Mouse (Mus musculus) lung, embryonic 16.5 days (tissue): ENCODE data around the gene Cd200. TPM values are rescaled to one million over a fixed set of nuclear protein-coding genes. Genes with fewer than 3 reads are reported as not detected.

Experiments
- ATAC-seq: fragments of 200-750 bp; cut with Nextera tagmentation; 2 replicates; pipeline ENCODE4 v1.8.0; 2017; ENCODE audit warnings: low read depth, mild to moderate bottlenecking, moderate library complexity
- H3K27ac ChIP-seq: fragments of 300-500 bp; sonication (generic); 2 replicates; pipeline ENCODE4 v1.5.1; 2014; ENCODE audit warnings: mild to moderate bottlenecking, control low read depth, low read length
- H3K27me3 ChIP-seq: fragments of 300-500 bp; sonication (generic); 2 replicates; pipeline ENCODE4 v1.6.1; 2014; ENCODE audit warnings: low read depth, low read length, mixed read lengths; ENCODE audit not compliant: control insufficient read depth, insufficient read depth
- H3K36me3 ChIP-seq: fragments of 300-500 bp; sonication (generic); 2 replicates; pipeline ENCODE4 v1.6.1; 2014; ENCODE audit warnings: low read length; ENCODE audit not compliant: control insufficient read depth, insufficient read depth
- H3K4me1 ChIP-seq: fragments of 300-500 bp; sonication (generic); replicated peaks from 2 replicates; pipeline ENCODE4 v1.6.1; 2014; ENCODE audit warnings: low read length, mixed read lengths; ENCODE audit not compliant: control insufficient read depth, insufficient read depth
- H3K4me2 ChIP-seq: fragments of 300-500 bp; sonication (generic); 2 replicates; pipeline ENCODE4 v1.6.1; 2014; ENCODE audit warnings: low read depth, low read length, control low read depth
- H3K4me3 ChIP-seq: fragments of 300-500 bp; sonication (generic); 2 replicates; pipeline ENCODE4 v1.5.1; 2014; ENCODE audit warnings: mild to moderate bottlenecking, low read length, control low read depth
- H3K9ac ChIP-seq: fragments of 300-500 bp; sonication (generic); 2 replicates; pipeline ENCODE4 v1.6.1; 2014; ENCODE audit warnings: low read length, control low read depth
- H3K9me3 ChIP-seq: fragments of 300-500 bp; sonication (generic); 2 replicates; pipeline ENCODE4 v1.6.1; 2016; ENCODE audit warnings: low read length; ENCODE audit not compliant: control insufficient read depth
- WGBS: fragments of 180-500 bp; shearing (Covaris S2); extraction: QIAGEN DNeasy Blood & Tissue Kit; methylation state at CpG from one replicate; pipeline ENCODE4 v1.1.7; 2014; 5-methylcytosine and 5-hydroxymethylcytosine counted together
- polyA plus RNA-seq: library from polyadenylated mRNA; unstranded; fragments of >200 nt; fragmentation: Nextera tagmentation; extraction: Ambion mirVana; gene quantifications from 2 replicates; pipeline ENCODE4 v1.2.1, GENCODE M21; 2015

The Cd200 gene
- polyA plus RNA-seq, 1 experiment from 2014 or later, result 82.9 TPM

- no peak overlapping the region for H3K4me2 ChIP-seq
- no peaks in the 10 kb centered on the region for H3K36me3 ChIP-seq
- no peak overlapping the region for H3K9ac ChIP-seq
- 75% methylated on average over 2 of the region's 2 CpGs for WGBS
- H3K4me1 ChIP-seq, result no peaks in the 10 kb centered on the region
- no peaks in the 10 kb centered on the region for H3K27me3 ChIP-seq
- no peak overlapping the region for H3K27ac ChIP-seq
- no peaks in the 10 kb centered on the region for H3K9me3 ChIP-seq
- H3K4me3 ChIP-seq, result no peak overlapping the region
- no peak for ATAC-seq
Measured at GRCm38 (mm10) chr16:45334376-45334765, 74.5 kb downstream of the Cd200 start.

- no peak for ATAC-seq
- H3K36me3 ChIP-seq, result no peaks in the 10 kb centered on the region
- 81% methylated on average over 8 of the region's 8 CpGs for WGBS
Measured at GRCm38 (mm10) chr16:45333678-45334375, 75.0 kb downstream of the Cd200 start.

GRCm38 (mm10) chr16:45332591-45332990 lies 76.3 kb downstream of the Cd200 start:
- H3K4me1 ChIP-seq, result no peaks in the 10 kb centered on the region
- H3K36me3 ChIP-seq, result no peaks in the 10 kb centered on the region
- no peaks in the 10 kb centered on the region for H3K9me3 ChIP-seq
- H3K4me3 ChIP-seq, result no peak overlapping the region
- WGBS, result 73% methylated on average over 8 of the region's 8 CpGs
- H3K9ac ChIP-seq, result no peak overlapping the region
- no peak for ATAC-seq
- H3K27ac ChIP-seq, result no peak overlapping the region
- no peak overlapping the region for H3K4me2 ChIP-seq
- H3K27me3 ChIP-seq, result no peaks in the 10 kb centered on the region

More at GRCm38 (mm10) chr16:45333678-45334375, 75.0 kb downstream of the Cd200 start:
- H3K27ac ChIP-seq, result no peak overlapping the region
- H3K4me2 ChIP-seq, result no peak overlapping the region
- H3K27me3 ChIP-seq, result no peaks in the 10 kb centered on the region
- H3K9ac ChIP-seq, result no peak overlapping the region
- H3K4me1 ChIP-seq, result no peaks in the 10 kb centered on the region
- H3K4me3 ChIP-seq, result no peak overlapping the region
- H3K9me3 ChIP-seq, result no peaks in the 10 kb centered on the region

Other genes with a start within 250 kb of the Cd200 start
- 0.19 and 0.24 TPM in 2 replicates for gene Btla, start 184.7 kb downstream of the Cd200 start, polyA plus RNA-seq
- not detected in 2 replicates for gene Gm609, start 83.9 kb upstream of the Cd200 start, polyA plus RNA-seq
- 0.14 TPM in 1 of 2 replicates, not detected in the other for gene Gm17783, start 123.0 kb upstream of the Cd200 start, polyA plus RNA-seq
- not detected in 2 replicates for gene Slc9c1, start 126.3 kb upstream of the Cd200 start, polyA plus RNA-seq
- 0.08 and 0.38 TPM in 2 replicates for gene Gcsam, start 201.3 kb upstream of the Cd200 start, polyA plus RNA-seq
- 0.25 and 0.29 TPM in 2 replicates for gene BC016579, start 245.0 kb upstream of the Cd200 start, polyA plus RNA-seq